Mouse (Mus musculus) limb, embryonic 12.5 days (tissue): ENCODE measurements around the gene Caprin1. TPM values are rescaled to one million over a fixed set of nuclear protein-coding genes. Genes with fewer than 3 reads are reported as not detected.

Source experiments
- ATAC-seq: fragments of 200-750 bp; cut with Nextera tagmentation; 2 replicates; pipeline ENCODE4 v1.8.0; 2017; ENCODE audit warnings: low read depth, moderate TSS enrichment; ENCODE audit not compliant: insufficient number of reproducible peaks, insufficient read depth, low FRiP score, low TSS enrichment
- H3K27ac ChIP-seq: fragments of 300-500 bp; sonication (generic); 2 replicates; pipeline ENCODE4 v1.5.1; 2016; ENCODE audit warnings: mild to moderate bottlenecking, moderate library complexity
- H3K27me3 ChIP-seq: fragments of 300-500 bp; sonication (generic); 2 replicates; pipeline ENCODE4 v1.6.1; 2016; ENCODE audit warnings: mild to moderate bottlenecking, moderate library complexity
- H3K36me3 ChIP-seq: fragments of 300-500 bp; sonication (generic); 2 replicates; pipeline ENCODE4 v1.6.1; 2016; ENCODE audit warnings: mild to moderate bottlenecking, moderate library complexity
- H3K4me1 ChIP-seq: fragments of 300-500 bp; sonication (generic); replicated peaks from 2 replicates; pipeline ENCODE4 v1.6.1; 2016
- H3K4me2 ChIP-seq: fragments of 300-500 bp; sonication (generic); 2 replicates; pipeline ENCODE4 v1.6.1; 2016; ENCODE audit warnings: mild to moderate bottlenecking, moderate library complexity
- H3K4me3 ChIP-seq: fragments of 300-500 bp; sonication (generic); replicated peaks from 2 replicates; pipeline ENCODE4 v1.5.1; 2016; ENCODE audit warnings: mild to moderate bottlenecking
- H3K9ac ChIP-seq: fragments of 300-500 bp; sonication (generic); replicated peaks from 2 replicates; pipeline ENCODE4 v1.6.1; 2016; ENCODE audit warnings: mild to moderate bottlenecking, moderate library complexity
- H3K9me3 ChIP-seq: fragments of 300-500 bp; sonication (generic); 2 replicates; pipeline ENCODE4 v1.6.1; 2016; ENCODE audit warnings: mild to moderate bottlenecking, moderate library complexity
- WGBS: fragments of 180-500 bp; shearing (Covaris S2); methylation state at CpG from one replicate; pipeline ENCODE4 v1.1.7; 2016; 5-methylcytosine and 5-hydroxymethylcytosine counted together
- microRNA-seq: library from miRNA; unstranded; fragments of <30 nt; microRNA quantifications from one replicate; pipeline ENCODE4, GENCODE M21; 2017
- polyA plus RNA-seq: library from polyadenylated mRNA; unstranded; fragments of >200 nt; fragmentation: Nextera tagmentation; extraction: Ambion mirVana; gene quantifications from 2 replicates; pipeline ENCODE4 v1.2.1, GENCODE M21; 2016

The Caprin1 gene
- polyA plus RNA-seq, 1 experiment from 2014 or later = 475 TPM

DNA sequence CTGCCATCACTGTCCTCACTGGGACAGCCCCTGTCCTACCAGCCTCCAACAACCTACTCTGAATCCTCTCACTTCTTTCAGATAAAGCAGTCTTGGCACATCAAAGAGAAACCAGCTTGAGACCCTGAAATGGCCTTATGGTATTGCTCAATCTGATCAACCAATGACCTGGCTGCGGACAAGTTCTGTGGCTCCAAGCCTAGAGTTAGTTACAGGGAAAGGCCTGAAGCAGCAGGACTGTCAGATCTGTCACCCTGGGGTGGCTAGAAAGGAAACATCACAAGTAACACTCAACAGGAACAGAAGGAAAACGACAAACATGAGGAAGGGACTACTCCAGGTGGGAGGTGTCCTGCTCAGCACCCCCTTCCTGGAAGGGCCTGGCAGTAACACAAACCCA lies 72.9 kb downstream of the Caprin1 start:
- 91% methylated on average over 2 of the region's 2 CpGs for WGBS
- Histone ChIP-seq H3K27ac (no peak overlapping the region), H3K4me3 (no peak overlapping the region), H3K4me2 (no peak overlapping the region), H3K36me3 (peaks cover 89% of the 10 kb centered on the region), H3K4me1 (no peaks in the 10 kb centered on the region), H3K9ac (no peak overlapping the region), H3K9me3 (no peaks in the 10 kb centered on the region), H3K27me3 (no peaks in the 10 kb centered on the region)
- ATAC-seq = no peak

GRCm38 (mm10) chr2:103719292-103719646 lies 78.2 kb downstream of the Caprin1 start:
- Histone ChIP-seq H3K36me3 (peaks cover 88% of the 10 kb centered on the region), H3K27me3 (no peaks in the 10 kb centered on the region), H3K4me2 (no peak overlapping the region), H3K27ac (no peak overlapping the region), H3K9ac (no peak overlapping the region), H3K4me1 (no peaks in the 10 kb centered on the region), H3K4me3 (no peak overlapping the region), H3K9me3 (no peaks in the 10 kb centered on the region)
- 92% methylated on average over 7 of the region's 7 CpGs for WGBS
- no peak; the same call in 1 of the 2 replicates for ATAC-seq

GRCm38 (mm10) chr2:103718594-103719291 lies 78.7 kb downstream of the Caprin1 start:
- no peak overlapping the region for H3K4me2 ChIP-seq
- peaks cover 87% of the 10 kb centered on the region for H3K36me3 ChIP-seq
- H3K9me3 ChIP-seq = no peaks in the 10 kb centered on the region
- no peak overlapping the region for H3K9ac ChIP-seq
- WGBS = 66% methylated on average over 8 of the region's 8 CpGs
- H3K4me3 ChIP-seq = no peak overlapping the region
- no peaks in the 10 kb centered on the region for H3K4me1 ChIP-seq
- 0 out of 2 replicates have a peak overlapping the region, but pooled peaks have one; percentile 23 for H3K27ac ChIP-seq
- ATAC-seq = peak; percentile 63; the same call in 1 of the 2 replicates
- H3K27me3 ChIP-seq = no peaks in the 10 kb centered on the region

DNA sequence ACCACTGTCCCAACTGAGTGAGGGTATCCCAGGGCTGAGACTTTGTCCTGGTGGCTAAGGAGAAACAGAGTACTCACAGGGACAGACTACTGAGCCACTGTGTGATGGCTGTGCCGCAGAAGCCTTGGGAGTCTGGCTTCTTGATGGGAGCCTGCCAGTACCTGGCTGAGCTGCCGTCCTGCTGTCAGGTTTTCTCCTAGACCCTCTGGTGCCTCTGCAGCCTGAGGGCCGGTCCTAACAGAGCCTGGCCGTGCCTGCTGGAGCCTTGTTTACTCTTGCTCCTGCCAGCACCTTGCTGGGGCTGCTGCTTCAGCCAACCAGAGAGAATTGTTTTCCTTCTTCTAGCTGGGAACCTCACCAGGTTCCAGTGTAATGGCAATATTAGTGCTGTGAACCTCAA lies 83.0 kb downstream of the Caprin1 start:
- Histone ChIP-seq H3K36me3 (peaks cover 93% of the 10 kb centered on the region), H3K27ac (no peak overlapping the region), H3K9ac (no peak overlapping the region), H3K9me3 (no peaks in the 10 kb centered on the region), H3K27me3 (no peaks in the 10 kb centered on the region), H3K4me2 (no peak overlapping the region), H3K4me3 (no peak overlapping the region), H3K4me1 (no peaks in the 10 kb centered on the region)
- WGBS = 65% methylated on average over 4 of the region's 4 CpGs
- no peak for ATAC-seq

GRCm38 (mm10) chr2:103713831-103714230 lies 83.6 kb downstream of the Caprin1 start:
- ATAC-seq = no peak

More at GRCm38 (mm10) chr2:103713831-103714230, 83.6 kb downstream of the Caprin1 start:
- no peak overlapping the region for H3K4me3 ChIP-seq
- H3K27me3 ChIP-seq = no peaks in the 10 kb centered on the region
- H3K9ac ChIP-seq = no peak overlapping the region
- no peak overlapping the region for H3K4me2 ChIP-seq
- peaks cover 98% of the 10 kb centered on the region for H3K36me3 ChIP-seq
- H3K27ac ChIP-seq = no peak overlapping the region
- 84% methylated on average over 7 of the region's 7 CpGs for WGBS
- no peaks in the 10 kb centered on the region for H3K4me1 ChIP-seq
- no peaks in the 10 kb centered on the region for H3K9me3 ChIP-seq

Small RNAs within 50 kb of the gene (microRNA-seq; reads per million reads assigned to microRNA genes)
- gene Gm22757 = not detected
- not detected for gene Gm22761

Other genes starting within 250 kb of the Caprin1 start
- 19.6 and 21.5 TPM in 2 replicates for gene Abtb2, start 231.3 kb downstream of the Caprin1 start, polyA plus RNA-seq
- 33.0 and 33.7 TPM in 2 replicates for gene Nat10, start 36.4 kb downstream of the Caprin1 start, polyA plus RNA-seq
- 20.0 and 22.6 TPM in 2 replicates for gene Lmo2, start 160.3 kb upstream of the Caprin1 start, polyA plus RNA-seq
- 54.7 and 55.0 TPM in 2 replicates for gene Fbxo3, start 230.1 kb upstream of the Caprin1 start, polyA plus RNA-seq
- gene 4931422A03Rik, start 230.7 kb upstream of the Caprin1 start, polyA plus RNA-seq = 2.6 and 3.4 TPM in 2 replicates